Mouse (Mus musculus): ENCODE data around the gene Gpc6.

GRCm38 (mm10) chr14:117904300-117904699 is 979.2 kb downstream of the Gpc6 start:
- TF ChIP-seq CTCF (IDR thresholded peaks at IDR 0.05; ENCODE audit: low read depth) (no peak), EP300 (IDR thresholded peaks at IDR 0.05; ENCODE audit: low read depth) (no peak)

Data from heart, postnatal 0 days (tissue).